Mouse (Mus musculus) bone marrow macrophage, adult 2 months (primary cell): ENCODE results near the gene Trim26.

Source experiments
- CTCF ChIP-seq: IDR thresholded peaks from 2 replicates; pipeline ENCODE4 v1.5.1; 2012; ENCODE audit warnings: low read depth, mild to moderate bottlenecking, low read length, moderate library complexity
- POLR2A ChIP-seq: IDR thresholded peaks from 2 replicates; pipeline ENCODE4 v1.6.1; 2012; ENCODE audit warnings: mild to moderate bottlenecking, low read depth, low read length, borderline replicate concordance

- TF ChIP-seq POLR2A (no peak), CTCF (no peak)
Observed at GRCm38 (mm10) chr17:36839001-36839400, 2.1 kb downstream of the Trim26 start.
